Mouse (Mus musculus) forebrain, embryonic 14.5 days (tissue): Measurements from ENCODE around the gene Rasd2. TPM values are rescaled to one million over a fixed set of nuclear protein-coding genes. Genes with fewer than 3 reads are reported as not detected.

Experiments used
- ATAC-seq: fragments of 200-750 bp; cut with Nextera tagmentation; 2 replicates; pipeline ENCODE4 v1.8.0; 2017; ENCODE audit warnings: mild to moderate bottlenecking, moderate library complexity
- DNase-seq: peaks from one replicate; pipeline ENCODE4 v3.0.0-alpha.2; 2015; ENCODE audit warnings: low spot score
- H3K27ac ChIP-seq: fragments of 300-500 bp; sonication (generic); 2 replicates; pipeline ENCODE4 v1.5.1; 2014; ENCODE audit warnings: low read depth, mild to moderate bottlenecking, control low read depth, low read length, moderate library complexity
- H3K27me3 ChIP-seq: fragments of 300-500 bp; sonication (generic); replicated peaks from 2 replicates; pipeline ENCODE4 v1.6.1; 2014; ENCODE audit warnings: low read length, control low read depth, mixed read lengths; ENCODE audit not compliant: control insufficient read depth, insufficient read depth
- H3K36me3 ChIP-seq: fragments of 300-500 bp; sonication (generic); 2 replicates; pipeline ENCODE4 v1.6.1; 2014; ENCODE audit warnings: low read length, control low read depth; ENCODE audit not compliant: control insufficient read depth, insufficient read depth
- H3K4me1 ChIP-seq: fragments of 300-500 bp; sonication (generic); 2 replicates; pipeline ENCODE4 v1.6.1; 2014; ENCODE audit warnings: antibody characterized with exemption, low read length, control low read depth; ENCODE audit not compliant: control insufficient read depth, insufficient read depth
- H3K4me2 ChIP-seq: fragments of 300-500 bp; sonication (generic); 2 replicates; pipeline ENCODE4 v1.6.1; 2014; ENCODE audit warnings: mild to moderate bottlenecking, control low read depth, low read length
- H3K4me3 ChIP-seq: fragments of 300-500 bp; sonication (generic); 2 replicates; pipeline ENCODE4 v1.5.1; 2014; ENCODE audit warnings: low read depth, low read length, control low read depth
- H3K9ac ChIP-seq: fragments of 300-500 bp; sonication (generic); 2 replicates; pipeline ENCODE4 v1.6.1; 2014; ENCODE audit warnings: mild to moderate bottlenecking, low read length, control low read depth, moderate library complexity
- H3K9me3 ChIP-seq: fragments of 300-500 bp; sonication (generic); replicated peaks from 2 replicates; pipeline ENCODE4 v1.6.1; 2016; ENCODE audit warnings: low read length, control low read depth, mixed read lengths; ENCODE audit not compliant: control insufficient read depth
- WGBS: fragments of 180-500 bp; shearing (Covaris S2); extraction: QIAGEN DNeasy Blood & Tissue Kit; methylation state at CpG from one replicate; pipeline ENCODE4 v1.1.7; 2014; 5-methylcytosine and 5-hydroxymethylcytosine counted together
- polyA plus RNA-seq: library from polyadenylated mRNA; unstranded; fragments of >200 nt; fragmentation: Nextera tagmentation; extraction: Ambion mirVana; gene quantifications from 2 replicates; pipeline ENCODE4 v1.2.1, GENCODE M21; 2014

Rasd2 gene
- polyA plus RNA-seq, 1 experiment from 2014 or later = 0.52 TPM

GRCm38 (mm10) chr8:75247331-75247730 lies 33.6 kb downstream of the Rasd2 start:
- Histone ChIP-seq H3K4me2 (no peak overlapping the region), H3K27ac (no peak overlapping the region), H3K4me3 (no peak overlapping the region), H3K9me3 (peaks cover 6% of the 10 kb centered on the region; the same call in 1 of the 2 replicates), H3K36me3 (no peaks in the 10 kb centered on the region), H3K9ac (no peak overlapping the region), H3K27me3 (no peaks in the 10 kb centered on the region), H3K4me1 (no peaks in the 10 kb centered on the region)
- ATAC-seq = no peak
- 89% methylated on average over 15 of the region's 15 CpGs for WGBS
- no peak for DNase-seq

DNA sequence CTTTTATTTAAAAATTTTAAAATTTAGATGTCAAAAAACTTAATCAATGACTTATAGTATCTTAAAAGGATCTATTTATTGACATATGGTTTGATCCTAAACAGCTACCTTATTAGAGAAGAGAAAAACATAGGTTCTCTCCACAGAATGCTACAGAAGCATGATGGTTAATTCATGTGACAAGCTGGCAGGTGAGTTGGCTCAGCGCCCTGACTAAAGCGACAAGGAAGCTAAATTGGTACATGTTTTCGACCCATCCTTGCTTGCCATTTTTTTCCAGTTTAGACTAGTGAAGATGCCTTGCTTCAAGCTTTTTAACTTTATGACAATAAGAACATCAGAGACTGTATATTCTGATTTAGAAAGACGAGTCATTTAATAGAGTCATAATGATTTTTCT lies 35.4 kb downstream of the Rasd2 start:
- no peak for ATAC-seq

GRCm38 (mm10) chr8:75254027-75254426 lies 40.3 kb downstream of the Rasd2 start:
- no peak overlapping the region for H3K9ac ChIP-seq
- H3K9me3 ChIP-seq = no peaks in the 10 kb centered on the region
- H3K36me3 ChIP-seq = no peaks in the 10 kb centered on the region
- WGBS = 92% methylated on average over 3 of the region's 3 CpGs
- H3K4me2 ChIP-seq = no peak overlapping the region
- H3K27me3 ChIP-seq = no peaks in the 10 kb centered on the region
- H3K27ac ChIP-seq = no peak overlapping the region
- no peak overlapping the region for H3K4me3 ChIP-seq
- H3K4me1 ChIP-seq = no peaks in the 10 kb centered on the region
- ATAC-seq (no peak), DNase-seq (no peak)

More for the DNA sequence above, 35.4 kb downstream of the Rasd2 start:
- H3K27ac ChIP-seq = no peak overlapping the region
- no peak for DNase-seq
- H3K27me3 ChIP-seq = no peaks in the 10 kb centered on the region
- H3K4me3 ChIP-seq = no peak overlapping the region
- H3K36me3 ChIP-seq = no peaks in the 10 kb centered on the region
- H3K4me1 ChIP-seq = no peaks in the 10 kb centered on the region
- 90% methylated on average over 4 of the region's 4 CpGs for WGBS
- no peak overlapping the region for H3K9ac ChIP-seq
- peaks cover 6% of the 10 kb centered on the region; the same call in 1 of the 2 replicates for H3K9me3 ChIP-seq
- no peak overlapping the region for H3K4me2 ChIP-seq

DNA sequence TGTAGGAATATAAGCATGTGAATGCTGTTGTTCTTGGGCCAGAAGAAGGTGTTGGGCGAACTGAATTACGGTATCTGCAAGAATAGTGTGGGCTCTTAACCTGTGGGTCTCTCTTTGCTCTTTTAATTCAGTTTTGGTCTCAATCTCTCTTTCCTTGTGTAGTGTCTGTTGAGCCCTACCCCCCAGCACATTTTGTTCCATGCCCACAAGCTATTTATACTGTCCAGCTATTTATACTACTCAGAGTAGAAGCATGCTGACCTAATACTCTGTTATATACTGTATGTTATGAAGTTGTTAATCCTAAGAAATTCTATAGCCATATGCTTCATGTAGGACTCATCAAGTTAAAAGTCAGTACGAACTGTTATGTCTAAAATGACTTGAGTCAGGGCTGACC lies 41.9 kb downstream of the Rasd2 start:
- no peak for DNase-seq
- H3K4me2 ChIP-seq = no peak overlapping the region
- ATAC-seq = no peak
- H3K9me3 ChIP-seq = no peaks in the 10 kb centered on the region
- 91% methylated on average over 3 of the region's 3 CpGs for WGBS
- no peak overlapping the region for H3K27ac ChIP-seq
- no peaks in the 10 kb centered on the region for H3K36me3 ChIP-seq
- no peak overlapping the region for H3K9ac ChIP-seq
- H3K27me3 ChIP-seq = no peaks in the 10 kb centered on the region
- H3K4me3 ChIP-seq = no peak overlapping the region
- H3K4me1 ChIP-seq = no peaks in the 10 kb centered on the region

DNA sequence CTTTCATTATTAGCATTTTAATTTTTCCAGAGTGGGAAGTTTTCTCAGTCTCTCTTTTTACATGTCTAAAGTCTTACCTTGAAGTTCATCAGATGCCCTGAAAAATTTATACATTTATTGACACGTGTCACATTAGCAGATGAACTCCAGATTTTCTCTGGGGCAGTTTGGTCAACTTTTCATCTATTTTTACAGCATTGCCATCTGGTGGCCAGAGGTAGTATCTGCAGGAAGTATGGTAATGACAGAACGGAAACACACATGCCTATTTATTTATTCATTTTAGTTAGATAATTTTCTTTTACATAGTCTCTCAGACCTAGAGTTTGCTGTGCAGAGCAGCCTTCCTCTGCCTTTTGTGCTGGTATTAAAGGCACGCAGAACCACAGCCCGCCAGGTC lies 58.4 kb downstream of the Rasd2 start:
- no peaks in the 10 kb centered on the region for H3K4me1 ChIP-seq
- H3K9ac ChIP-seq = no peak overlapping the region
- H3K4me2 ChIP-seq = no peak overlapping the region
- DNase-seq (peak; percentile 49), ATAC-seq (0 out of 2 replicates have a peak, but pooled peaks have one; percentile 26)
- H3K9me3 ChIP-seq = no peaks in the 10 kb centered on the region
- no peak overlapping the region for H3K27ac ChIP-seq
- WGBS = 29% methylated on average over 4 of the region's 4 CpGs
- no peaks in the 10 kb centered on the region for H3K36me3 ChIP-seq
- no peaks in the 10 kb centered on the region for H3K27me3 ChIP-seq
- no peak overlapping the region for H3K4me3 ChIP-seq

Other genes with a start within 250 kb of the Rasd2 start
- 50.0 and 56.9 TPM in 2 replicates for gene Hmgxb4, start 220.6 kb upstream of the Rasd2 start, polyA plus RNA-seq
- 16.5 and 16.9 TPM in 2 replicates for gene Tom1, start 180.2 kb upstream of the Rasd2 start, polyA plus RNA-seq
- 3.9 and 4.1 TPM in 2 replicates for gene Hmox1, start 120.3 kb upstream of the Rasd2 start, polyA plus RNA-seq
- gene Mcm5, start 104.4 kb upstream of the Rasd2 start, polyA plus RNA-seq = 71.8 and 83.0 TPM in 2 replicates
- gene Gm10358, start 192.6 kb downstream of the Rasd2 start, polyA plus RNA-seq = 0.14 TPM in 1 of 2 replicates, not detected in the other
- gene Iqcm, start 234.8 kb downstream of the Rasd2 start, polyA plus RNA-seq = not detected in 2 replicates